Mouse (Mus musculus): ENCODE measurements around the gene Gbp10.
"Not testable (repeated sequence)": the region's sequence is repeated elsewhere in the genome, so short reads cannot be mapped to it uniquely, and the experiment has no call there.

GRCm38 (mm10) chr5:105239483-105240047, at the start of gene Gbp10:
- not testable (repeated sequence) for TF ChIP-seq CTCF (conservative IDR thresholded peaks at IDR 0.05; ENCODE audit: low read length); NANOG (IDR thresholded peaks at IDR 0.05; ENCODE audit: borderline replicate concordance, low read length); POU5F1 (IDR thresholded peaks at IDR 0.05; ENCODE audit: borderline replicate concordance, low read length)

All from E14TG2a.4 (cell line).